Mouse (Mus musculus): ENCODE measurements around the gene Plcb1.

The Plcb1 gene

DNA sequence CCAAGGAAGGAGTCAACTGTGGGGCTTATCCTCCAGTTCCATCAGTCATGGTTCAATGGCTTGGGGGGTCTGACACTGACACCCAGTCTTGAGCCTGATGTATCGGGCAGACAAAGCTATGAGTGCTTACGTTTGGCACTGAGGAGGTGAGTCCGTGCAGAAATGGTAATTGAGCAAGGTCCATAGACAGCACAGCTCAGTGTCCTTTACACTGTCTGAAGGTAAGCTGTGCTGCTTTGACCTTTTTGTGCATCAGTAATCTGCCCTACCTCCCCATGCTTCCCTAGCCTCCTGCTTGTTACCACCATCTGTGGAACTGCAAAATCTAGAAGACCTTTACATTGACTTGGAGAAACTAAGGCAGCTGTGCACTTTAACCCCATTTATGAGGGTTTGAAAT, 127.7 kb downstream of the Plcb1 start:
- DNase-seq (ENCODE audit: low spot score) = no peak

DNA sequence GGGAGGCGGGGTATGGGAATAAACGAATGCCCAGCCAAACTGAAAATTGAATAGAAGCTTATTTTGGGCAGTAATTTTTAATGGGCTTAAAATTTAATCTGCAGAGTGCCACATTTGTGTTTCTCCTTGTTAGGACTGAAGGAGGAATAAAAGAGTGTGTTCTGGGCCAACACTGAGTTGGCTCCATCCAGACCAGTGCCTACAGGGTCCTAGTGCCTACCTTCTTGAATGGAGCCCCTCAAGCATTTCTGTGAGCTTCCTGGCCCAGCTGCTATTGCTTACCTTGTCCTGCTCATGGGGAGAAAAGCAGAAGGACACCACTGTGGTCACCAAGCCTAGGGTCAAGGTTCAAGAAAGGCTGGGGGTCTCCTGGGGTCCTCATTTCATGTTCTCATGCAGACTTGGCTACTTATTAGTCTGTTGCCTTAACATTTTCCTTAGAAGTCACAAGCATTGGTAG, 128.3 kb downstream of the Plcb1 start:
- DNase-seq (ENCODE audit: low spot score) = no peak

DNA sequence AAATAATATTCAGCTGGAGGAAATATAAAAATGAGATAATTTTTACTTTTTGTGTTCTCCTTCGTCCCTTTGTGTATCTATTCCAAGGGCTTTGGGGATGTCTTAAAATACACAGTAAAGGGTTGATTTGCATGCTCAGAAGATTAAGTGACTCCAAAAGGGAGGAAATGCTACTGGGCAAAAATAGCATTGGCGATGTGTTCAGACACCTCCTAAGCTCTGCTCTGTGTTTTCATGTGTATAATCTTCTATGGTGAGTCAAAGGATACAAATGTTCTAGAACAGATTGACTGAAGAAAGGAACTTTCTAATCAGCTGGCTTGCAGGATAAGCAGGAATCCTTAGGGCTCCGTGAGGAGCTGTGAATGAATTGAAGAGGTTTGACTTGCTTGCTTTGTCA, 129.2 kb downstream of the Plcb1 start:
- DNase-seq (ENCODE audit: low spot score) = no peak

DNA sequence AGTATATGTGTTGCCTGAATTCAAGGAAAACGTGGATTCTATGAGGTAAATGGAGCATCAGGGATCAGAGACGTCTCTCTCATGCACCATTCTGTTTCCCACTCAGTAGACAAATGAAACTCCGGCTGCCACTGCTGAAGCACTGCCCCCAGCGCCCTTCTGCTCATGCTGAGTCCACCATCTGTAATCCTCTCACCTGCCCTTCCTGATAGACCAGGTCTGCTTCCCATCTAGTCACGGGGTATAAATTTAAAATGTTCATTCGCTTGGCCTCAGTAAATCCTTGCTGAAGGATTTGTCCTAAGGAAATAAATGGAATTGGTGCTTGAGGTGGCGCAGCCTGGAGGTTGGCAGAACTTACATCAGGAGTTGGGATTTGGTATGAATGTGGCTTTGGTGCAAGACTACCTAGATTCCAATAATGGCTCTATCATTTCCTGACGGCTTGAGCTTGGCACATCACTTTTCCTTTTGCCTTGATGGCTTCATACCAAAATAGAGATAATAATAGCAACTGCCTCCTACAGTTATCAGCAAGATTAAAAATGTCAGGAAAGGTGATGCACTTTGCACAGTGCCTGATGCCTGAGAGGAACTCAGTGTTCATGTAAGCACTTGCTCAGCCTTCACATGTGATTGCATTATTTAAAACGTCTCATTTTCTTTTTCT, 134.9 kb downstream of the Plcb1 start:
- no peak for DNase-seq (ENCODE audit: low spot score)

DNA sequence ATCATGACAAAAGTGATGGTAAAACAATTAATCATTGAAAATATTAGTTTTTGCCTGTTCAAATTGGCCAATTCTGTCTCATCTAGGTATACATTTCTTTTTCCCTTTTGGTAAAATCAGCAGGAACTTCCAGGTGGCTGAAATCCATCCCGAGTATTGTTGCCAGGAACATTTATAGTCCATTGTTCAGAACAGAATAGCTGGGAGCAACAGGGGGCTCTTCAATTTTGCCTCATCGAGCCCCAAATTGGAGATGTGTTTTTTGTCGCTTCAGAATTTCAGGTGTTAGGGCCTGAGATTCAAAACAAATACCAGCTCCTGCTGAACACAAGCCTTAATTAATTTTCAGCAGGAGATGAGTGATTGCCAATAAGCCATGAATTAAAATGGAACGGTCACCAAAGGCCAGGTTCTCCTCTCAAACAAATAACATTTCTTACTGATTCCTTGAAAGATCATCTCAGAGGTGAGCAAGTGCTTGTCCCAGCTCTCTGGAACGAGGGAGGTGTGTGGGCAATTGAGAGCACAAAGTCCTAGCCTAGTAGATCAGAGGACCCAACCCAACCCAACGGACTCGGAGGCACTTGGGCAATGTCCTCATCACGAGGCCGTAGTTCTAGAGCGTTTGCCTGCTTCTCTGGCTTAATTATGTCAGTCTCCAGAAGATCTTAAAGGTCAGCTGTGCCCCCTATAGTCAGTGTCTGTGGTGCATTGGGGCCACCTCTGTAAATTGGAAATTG, 136.9 kb downstream of the Plcb1 start:
- no peak for DNase-seq (ENCODE audit: low spot score)

DNA sequence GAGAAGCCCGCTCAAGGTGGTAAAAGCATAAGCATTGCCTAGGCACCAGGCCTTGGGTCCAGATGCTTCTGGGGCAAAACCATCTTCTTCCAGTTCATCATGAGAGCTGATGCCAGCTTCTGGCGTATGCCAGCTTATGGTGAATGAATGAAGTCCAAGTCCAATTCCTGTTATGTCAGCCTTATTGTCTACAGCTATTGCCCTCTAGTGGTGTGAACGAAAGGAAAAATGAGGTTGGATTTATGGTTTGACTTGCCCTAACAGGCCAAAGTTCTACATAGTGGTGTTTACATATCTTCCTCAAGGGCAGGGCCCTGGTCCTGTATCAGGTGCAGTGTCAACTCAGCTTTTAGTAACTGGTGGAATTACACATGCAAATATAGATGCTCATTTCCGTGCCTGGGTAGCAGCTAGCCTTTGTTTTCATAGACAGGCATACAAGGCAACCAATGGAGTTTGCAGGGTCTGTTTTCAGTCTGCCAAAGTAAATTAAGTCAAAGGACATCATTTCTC, 138.3 kb downstream of the Plcb1 start:
- DNase-seq (ENCODE audit: low spot score) = no peak

DNA sequence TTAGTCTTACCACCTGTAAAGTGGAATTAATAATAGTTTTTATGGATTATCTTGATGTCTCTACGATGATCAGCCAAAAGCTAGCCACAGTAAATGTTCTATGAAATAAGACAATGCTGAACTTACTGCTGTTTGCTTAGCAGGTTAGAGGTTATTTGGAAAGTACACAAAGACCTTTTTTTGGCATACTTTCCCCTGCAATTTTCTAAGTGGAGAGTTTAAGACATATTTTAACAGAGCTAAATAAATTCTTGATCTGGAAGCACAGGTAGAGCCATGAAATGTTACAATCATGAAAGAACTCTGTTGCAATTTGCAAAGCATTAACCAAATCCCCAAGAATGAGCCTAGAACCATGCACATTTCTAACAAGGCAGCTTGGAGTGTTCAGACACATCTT, 140.4 kb downstream of the Plcb1 start:
- DNase-seq (ENCODE audit: low spot score) = no peak

DNA sequence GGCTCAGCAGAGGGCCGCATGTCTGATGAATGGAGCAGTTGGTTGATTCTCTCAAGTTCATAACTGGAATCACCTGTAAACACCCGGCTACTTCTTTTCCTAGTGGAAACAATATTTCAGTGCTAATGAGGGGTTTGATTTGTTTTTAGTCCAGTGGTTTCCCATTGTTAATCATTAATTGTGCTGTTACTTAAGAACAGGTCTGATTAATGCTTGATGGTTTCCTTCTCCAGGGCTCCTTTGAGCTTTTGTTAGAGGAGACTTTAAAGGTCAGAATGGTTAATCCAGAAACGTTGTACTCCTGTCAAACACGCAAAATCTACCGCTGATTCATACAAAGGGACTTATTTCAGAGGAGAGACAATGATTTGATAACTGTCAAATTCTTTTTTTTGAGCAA, 141.2 kb downstream of the Plcb1 start:
- no peak for DNase-seq (ENCODE audit: low spot score)

DNA sequence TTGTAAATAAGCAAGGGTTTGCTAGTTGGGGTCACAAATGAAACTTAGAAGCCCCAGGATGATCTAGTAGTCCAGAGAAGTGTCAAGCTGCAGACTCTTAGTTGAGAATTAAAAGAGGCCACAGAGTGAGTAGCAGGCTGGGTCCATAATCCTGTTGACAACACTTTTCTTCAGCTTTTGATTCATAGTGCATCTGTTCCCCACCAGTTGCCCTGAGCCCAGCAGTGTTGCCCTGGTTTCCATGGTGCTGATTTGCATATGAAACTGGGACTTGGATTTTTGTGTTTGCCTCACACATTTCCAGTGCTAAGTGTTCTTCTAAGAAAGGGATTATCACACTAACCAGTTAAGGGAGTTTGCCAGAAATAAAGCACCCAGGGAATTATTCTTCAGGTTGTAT, 143.6 kb downstream of the Plcb1 start:
- no peak for DNase-seq (ENCODE audit: low spot score)

DNA sequence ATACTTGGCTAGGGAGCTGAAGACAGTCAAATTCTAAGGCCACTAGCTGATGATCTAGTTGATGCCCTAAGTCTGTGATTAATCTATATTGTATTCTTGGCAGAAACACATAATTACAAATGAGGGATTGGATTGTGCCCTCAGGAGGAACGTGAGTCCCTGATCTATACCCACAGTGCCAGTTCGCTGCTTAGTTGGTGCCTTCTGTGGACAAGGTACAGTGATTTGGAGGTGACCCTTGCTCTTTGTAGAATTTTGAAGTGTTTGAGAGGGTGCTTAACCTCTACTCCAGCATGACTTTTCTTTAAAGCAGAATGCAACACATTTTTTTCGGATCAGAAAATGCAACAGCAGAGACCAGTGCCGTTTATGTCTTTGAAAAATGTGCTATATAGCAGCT, 145.1 kb downstream of the Plcb1 start:
- no peak for DNase-seq (ENCODE audit: low spot score)

DNA sequence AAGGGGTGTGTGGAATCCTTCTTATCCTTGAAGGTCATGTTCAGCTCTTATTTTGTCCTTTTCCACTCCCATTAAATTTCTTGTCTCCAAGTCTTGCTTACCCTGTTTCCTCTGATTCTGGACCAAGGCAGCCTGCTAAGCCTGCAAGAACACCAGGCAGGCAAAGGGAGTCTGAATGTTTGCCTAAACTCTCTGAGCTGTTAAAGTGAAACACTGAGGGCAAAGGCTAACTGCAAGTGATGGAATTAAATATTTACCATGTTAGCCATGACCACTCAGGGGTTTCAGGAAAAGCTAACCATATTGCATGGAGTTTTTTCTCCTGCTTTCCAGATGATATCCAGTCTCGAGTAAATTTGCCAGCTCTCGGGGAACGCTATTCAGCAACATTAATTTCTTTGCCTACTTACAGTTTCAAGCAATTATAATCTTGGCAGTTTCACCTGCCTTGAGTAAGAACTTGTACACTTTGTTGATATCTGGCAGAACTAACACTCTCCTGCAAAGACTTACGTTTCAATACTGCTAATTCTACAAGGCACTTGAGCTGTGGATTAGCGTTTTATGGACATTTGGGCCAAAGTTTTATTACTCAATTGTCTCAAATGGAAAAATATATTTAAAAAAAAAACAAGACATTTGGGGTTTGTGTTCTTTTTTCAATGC, 146.0 kb downstream of the Plcb1 start:
- no peak for DNase-seq (ENCODE audit: low spot score)

DNA sequence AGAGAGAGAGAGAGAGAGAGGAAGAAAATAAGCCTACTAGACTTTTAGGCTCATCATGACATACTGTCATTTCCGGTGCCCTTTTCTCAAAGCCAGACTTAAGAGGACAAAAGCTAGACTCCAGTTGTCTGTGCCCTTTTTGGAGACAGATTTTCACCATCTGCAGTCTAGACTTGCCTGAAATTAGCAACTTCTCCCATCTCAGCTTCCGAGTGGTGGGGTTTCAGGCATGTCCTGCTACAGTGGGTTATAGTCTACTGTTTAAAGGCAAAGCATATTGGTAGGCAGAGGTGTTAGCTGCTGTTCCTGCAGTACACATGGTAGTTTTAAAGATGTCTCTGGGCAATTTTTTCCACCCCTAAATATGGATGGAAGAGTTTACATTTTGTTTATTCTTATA, 149.6 kb downstream of the Plcb1 start:
- no peak for DNase-seq (ENCODE audit: low spot score)

DNA sequence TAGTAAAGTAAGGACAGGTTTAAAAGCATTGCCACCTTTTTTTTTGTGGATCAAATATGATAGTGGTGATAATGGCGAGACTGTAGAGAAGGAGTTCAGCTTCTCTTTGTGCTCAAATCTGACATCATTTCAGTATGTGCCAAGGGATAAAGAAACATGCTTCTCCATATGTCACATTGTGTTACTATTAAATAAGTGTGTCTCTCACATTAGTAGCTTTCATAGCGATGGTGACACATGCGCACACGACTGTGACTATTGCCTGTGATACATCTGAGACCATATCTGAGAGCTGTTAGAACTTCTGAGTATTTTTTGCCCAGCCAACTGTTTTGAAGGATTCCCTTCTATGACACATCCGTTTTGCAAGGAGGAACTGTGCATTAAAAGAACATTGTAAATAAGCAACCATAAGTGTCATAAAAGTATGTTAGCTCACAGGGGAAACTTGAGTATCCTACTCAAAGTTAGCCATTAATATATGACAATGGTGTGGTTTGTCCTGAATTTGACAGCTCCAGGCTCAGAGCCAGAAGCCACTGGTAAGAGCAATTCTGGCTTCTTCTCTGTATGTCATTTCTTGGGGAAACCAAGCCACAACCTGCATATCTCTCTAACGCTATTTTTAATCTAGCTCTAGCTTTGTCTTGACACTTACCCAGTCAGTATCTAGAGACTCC, 150.2 kb downstream of the Plcb1 start:
- no peak for DNase-seq (ENCODE audit: low spot score)

DNA sequence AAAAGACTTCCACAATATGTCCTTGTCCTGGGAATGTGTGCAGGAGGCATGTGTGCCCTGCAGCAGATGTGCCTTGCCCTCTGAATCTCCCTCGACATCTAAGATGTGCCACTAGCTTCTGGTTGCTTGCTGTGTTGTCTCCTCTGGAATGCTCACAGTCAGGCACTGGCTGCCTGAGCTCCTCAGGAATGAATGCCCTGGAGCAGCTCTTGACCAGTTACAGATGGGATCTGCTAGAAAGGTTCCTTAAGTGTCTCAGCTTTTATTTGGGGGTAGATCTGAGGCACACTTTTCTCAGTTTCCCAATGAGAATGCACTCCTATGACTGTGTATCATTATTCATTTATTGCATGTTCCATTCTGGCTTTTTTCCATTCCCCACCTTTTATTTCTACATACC, 151.8 kb downstream of the Plcb1 start:
- DNase-seq (ENCODE audit: low spot score) = no peak

DNA sequence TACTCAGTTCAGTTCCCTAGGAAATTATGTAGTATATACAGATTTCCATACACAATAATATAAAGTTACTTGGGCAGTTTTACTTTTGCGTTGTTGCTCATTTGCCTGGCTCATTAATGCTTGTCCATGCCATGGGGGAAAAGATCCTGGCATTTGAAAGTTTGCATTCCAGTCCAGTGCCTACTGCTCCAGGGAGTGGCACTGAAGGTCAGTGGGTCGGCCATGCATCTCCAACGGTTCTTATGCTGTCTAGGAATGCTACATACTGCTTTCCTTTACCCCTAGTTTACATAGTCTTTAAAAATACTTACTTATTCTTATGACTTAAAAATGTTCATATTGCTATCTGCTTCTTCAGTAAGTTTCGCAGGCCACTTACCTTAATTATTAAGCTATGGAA, 156.2 kb downstream of the Plcb1 start:
- no peak for DNase-seq (ENCODE audit: low spot score)

DNA sequence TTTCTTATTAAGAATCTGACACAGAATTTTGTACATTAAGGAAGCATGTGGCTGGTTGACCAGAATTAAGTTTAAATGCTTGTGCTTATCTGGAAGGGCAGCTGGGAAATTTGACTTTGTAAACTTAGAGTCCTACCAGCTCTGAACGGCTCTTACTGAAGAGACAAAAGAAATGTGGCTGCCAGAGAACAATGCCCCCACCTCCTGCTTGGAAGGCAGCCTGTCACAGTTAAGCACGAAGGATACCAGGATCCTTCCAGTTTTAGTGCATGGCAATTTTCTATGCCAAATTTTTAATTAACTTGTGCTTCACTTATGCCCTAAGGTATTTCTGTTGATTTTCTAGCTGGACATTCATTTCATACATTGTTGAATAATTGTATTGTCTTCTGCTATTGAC, 157.1 kb downstream of the Plcb1 start:
- no peak for DNase-seq (ENCODE audit: low spot score)

DNA sequence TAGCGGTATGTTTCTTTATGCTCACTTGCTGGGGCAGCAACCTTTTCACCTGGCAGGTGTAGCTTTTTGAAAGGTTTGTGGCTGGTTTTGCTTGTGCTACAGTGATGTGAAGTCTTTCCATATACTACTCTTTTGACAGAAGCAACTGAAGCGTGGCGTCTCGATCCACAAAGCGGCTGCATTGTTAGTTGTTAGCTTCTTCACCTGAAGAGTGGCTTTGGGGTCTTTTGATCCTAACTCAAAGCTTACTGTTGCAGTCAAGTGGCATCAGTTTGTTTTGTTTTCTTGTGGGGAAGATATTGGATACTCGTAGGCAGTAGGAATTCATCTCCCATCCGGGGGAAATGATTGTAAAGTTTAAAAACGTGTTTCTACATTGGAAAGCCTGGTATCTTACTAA, 160.5 kb downstream of the Plcb1 start:
- DNase-seq (ENCODE audit: low spot score) = no peak

DNA sequence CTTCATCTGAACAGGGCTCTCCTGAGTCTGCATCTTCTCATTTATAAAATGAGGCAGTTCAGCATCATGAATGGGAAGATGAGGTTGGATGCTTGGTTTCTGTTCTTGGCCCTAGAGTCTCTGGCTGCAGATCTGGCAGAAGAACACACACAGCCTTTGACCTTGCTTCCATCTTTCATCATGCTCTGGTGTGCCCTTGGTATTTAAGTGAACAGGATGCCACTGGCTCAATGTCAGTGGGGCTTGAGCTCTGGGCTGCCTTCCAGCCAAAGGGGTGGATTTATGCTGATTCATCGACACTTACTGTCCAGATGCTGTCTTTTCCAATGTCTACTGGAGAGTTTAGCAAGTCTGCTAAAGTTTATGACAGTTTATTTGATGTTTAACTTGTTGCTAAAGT, 161.0 kb downstream of the Plcb1 start:
- DNase-seq (ENCODE audit: low spot score) = peak; percentile 25

DNA sequence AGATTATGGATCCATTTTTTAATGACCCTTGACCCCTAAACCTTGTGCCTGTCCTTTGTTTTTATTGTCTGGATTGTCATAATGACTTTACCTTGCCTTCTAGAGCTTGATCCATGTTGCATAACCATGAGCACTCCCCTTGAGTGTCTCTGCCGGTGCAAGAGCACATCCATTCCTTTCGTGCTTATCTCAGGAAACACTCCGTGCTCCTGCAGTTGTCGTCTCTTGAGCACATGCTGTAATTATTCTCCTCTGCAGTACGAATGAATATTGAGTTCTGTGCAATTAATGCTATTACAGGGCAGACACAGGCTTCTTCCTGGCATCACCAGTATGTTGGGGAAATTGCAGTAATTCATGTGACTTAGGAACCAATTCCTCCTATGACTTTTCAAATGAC, 166.2 kb downstream of the Plcb1 start:
- no peak for DNase-seq (ENCODE audit: low spot score)

DNA sequence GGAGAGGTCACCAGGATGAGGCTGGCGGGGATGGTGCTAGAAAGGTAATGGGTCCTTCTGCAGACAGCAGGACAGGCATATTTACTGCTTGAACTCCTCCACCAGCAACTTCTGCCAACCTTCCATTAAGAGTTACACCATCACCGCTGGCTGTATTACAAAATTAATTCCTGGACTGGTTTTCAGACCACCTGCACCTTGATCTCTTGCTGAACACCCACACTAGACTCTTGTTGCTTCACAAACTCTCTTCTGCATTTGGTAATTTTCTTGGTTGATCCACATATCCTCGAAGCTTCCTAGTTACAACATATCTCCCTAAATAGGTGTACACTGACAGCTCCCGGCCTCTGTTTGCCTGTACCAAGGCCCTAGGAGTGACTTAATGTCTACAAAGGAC, 170.6 kb downstream of the Plcb1 start:
- DNase-seq (ENCODE audit: low spot score) = no peak

DNA sequence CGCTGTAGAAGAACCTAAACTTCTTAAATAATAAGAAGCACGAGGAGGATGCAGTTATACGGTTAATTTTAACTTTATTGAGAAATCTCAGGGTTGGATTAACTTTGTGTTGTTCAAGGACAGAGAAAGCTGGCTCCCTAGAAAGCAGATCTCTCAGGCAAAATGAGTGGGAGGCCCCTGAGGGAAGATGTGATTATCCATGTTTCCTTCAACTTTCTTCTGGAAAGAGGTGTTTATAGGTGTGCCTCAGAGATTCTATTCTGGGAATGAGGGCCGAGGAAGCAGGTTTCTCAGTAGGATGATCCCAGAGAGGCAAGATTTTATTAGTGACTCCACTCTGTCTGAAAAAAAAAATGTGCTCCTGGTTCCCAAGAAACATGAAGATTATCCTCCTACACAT, 180.3 kb downstream of the Plcb1 start:
- DNase-seq (ENCODE audit: low spot score) = no peak

DNA sequence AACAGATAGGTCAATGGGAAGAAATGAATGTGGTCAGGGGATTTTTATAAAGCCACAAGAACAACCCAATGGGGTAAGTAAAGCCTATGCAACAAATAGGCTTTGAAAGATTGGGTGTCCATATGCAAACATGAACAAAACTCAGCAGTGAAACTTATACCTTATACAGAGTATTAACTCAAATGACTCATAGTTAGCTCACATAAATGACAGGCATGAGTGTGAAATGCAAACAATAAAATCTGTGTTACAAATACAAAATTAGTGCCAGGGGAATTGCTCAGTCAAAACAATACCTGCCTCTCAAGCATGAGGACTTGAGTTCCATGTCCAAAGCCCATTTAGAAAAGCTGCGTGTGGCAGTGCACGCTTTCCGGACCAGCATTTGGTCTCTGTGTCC, 182.5 kb downstream of the Plcb1 start:
- no peak for DNase-seq (ENCODE audit: low spot score)

DNA sequence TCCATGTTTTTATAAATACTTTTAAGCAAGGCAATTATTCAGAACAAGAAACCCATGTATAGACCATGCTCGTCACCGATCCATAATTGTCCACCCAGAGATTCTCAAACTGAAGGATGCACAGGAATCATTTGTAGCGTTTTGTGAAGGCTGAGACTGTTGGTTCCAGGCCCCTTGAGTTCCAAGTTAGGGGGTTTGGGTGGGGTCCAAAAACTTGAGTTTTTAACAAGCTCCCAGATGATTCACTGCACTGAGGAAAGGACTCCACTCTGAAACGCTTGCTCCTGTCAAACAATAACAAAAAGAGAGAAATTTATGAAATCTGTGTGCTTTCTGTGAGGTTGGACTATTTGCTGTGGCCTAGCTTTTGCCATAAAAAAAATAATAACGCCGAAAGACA, 186.5 kb downstream of the Plcb1 start:
- DNase-seq (ENCODE audit: low spot score) = no peak

All from testis, postnatal 14 days (tissue).